9 mouse cellular contexts compared by ENCODE assay signal in the genomic region with DNA sequence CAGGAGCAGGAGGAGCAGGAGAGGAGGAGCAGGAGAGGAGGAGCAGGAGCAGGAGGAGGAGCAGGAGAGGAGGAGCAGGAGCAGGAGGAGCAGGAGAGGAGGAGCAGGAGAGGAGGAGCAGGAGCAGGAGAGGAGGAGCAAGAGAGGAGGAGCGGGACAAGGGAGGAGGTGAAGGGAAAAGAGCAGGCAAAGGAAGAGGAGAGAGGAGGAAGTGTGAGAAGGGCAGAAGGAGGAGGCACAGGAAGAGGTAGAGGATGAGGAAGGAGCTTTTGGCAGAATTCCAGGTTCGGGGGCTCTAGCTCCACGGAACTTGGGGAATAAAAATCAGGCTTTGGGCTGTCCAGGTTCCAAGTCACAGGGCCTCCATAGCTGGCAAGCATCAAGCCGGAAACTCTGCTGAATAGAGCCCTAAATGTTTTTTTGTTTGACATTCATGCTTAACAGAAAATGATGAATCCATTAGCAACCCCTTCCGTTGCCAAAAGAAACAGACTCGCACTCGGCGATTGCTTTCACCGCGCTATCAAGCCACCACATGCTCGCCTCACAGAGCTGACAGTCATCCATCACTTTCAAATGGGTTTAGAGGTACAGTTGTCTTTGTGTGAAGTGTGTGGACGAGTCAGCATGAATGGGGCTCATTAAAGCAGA.
A peak's percentile ranks its signal among the peaks of the same experiment; 100 is the strongest.
DNase-seq lines count a peak whose midpoint lies in the region; ATAC-seq lines count a peak whose summit lies in the region.
"Had no signal": no experiment of that assay in that cellular context is flagged by ENCODE, and none has a peak within 500 bp of the region (broad histone marks: within the 10 kb centered on the region; RNA-seq: fewer than 3 reads in every experiment).

No protein-coding gene starts in this region.

- H3K36me3 ChIP-seq in lung, embryonic 16.5 days (ENCODE audit: control insufficient read depth, insufficient read depth, low read length) = no peaks in the 10 kb centered on the region
- H3K36me3 ChIP-seq in heart, embryonic 15.5 days = no peaks in the 10 kb centered on the region

- H3K4me3 ChIP-seq in lung, embryonic 16.5 days (ENCODE audit: low read length) = no peak overlapping the region
- H3K4me3 ChIP-seq in heart, embryonic 15.5 days = peak overlapping the region; percentile 16

- H3K4me2 ChIP-seq in lung, embryonic 16.5 days (ENCODE audit: low read depth, low read length) = peak overlapping the region; percentile 26
- H3K4me2 ChIP-seq in heart, embryonic 15.5 days = peak overlapping the region; percentile 33; the same call in 1 of the 2 replicates

- no peak overlapping the region for H3K9ac ChIP-seq in lung, embryonic 16.5 days (ENCODE audit: low read length)
- no peak overlapping the region for H3K9ac ChIP-seq in heart, embryonic 15.5 days
- H3K9ac ChIP-seq: liver, embryonic 14.5 days had no signal

- H3K27me3 ChIP-seq in lung, embryonic 16.5 days (ENCODE audit: control insufficient read depth, insufficient read depth, low read depth, low read length) = no peaks in the 10 kb centered on the region
- no peaks in the 10 kb centered on the region for H3K27me3 ChIP-seq in heart, embryonic 15.5 days

- H3K9me3 ChIP-seq in lung, embryonic 16.5 days (ENCODE audit: control insufficient read depth, low read length) = no peaks in the 10 kb centered on the region
- H3K9me3 ChIP-seq in heart, embryonic 15.5 days (replicated peaks) = no peaks in the 10 kb centered on the region

- ATAC-seq in lung, embryonic 16.5 days (ENCODE audit: low read depth) = peak; percentile 52
- peak; percentile 66; the same call in 1 of the 2 replicates for ATAC-seq in heart, embryonic 15.5 days (replicated peaks; ENCODE audit: insufficient number of reproducible peaks, insufficient read depth, low FRiP score, low read depth)
- no peak for ATAC-seq in megakaryocyte-erythroid progenitor cell, adult 5-6 weeks (replicated peaks; ENCODE audit: low FRiP score, low TSS enrichment, poor library complexity, severe bottlenecking)

- 12% methylated on average over 12 of the region's 12 CpGs for WGBS in lung, embryonic 16.5 days
- WGBS in heart, embryonic 15.5 days = 18% methylated on average over 12 of the region's 12 CpGs

- H3K4me1 ChIP-seq in lung, embryonic 16.5 days (replicated peaks; ENCODE audit: control insufficient read depth, insufficient read depth, low read length) = no peaks in the 10 kb centered on the region
- H3K4me1 ChIP-seq in heart, embryonic 15.5 days (replicated peaks) = no peaks in the 10 kb centered on the region

- no peak for DNase-seq in lung, postnatal 4 days
- peak; percentile 66 for DNase-seq in embryo, embryonic 11 days
- peak; percentile 25 for DNase-seq in layer of hippocampus, adult 9-10 months (ENCODE audit: low spot score)
- peak; percentile 61 for DNase-seq in neural tube, embryonic 10.5 days (ENCODE audit: extremely low spot score, low spot score)
- DNase-seq in urinary bladder, adult 18-20 months (ENCODE audit: low spot score in 2 of 2) = no peak

- no peak overlapping the region for H3K27ac ChIP-seq in lung, embryonic 16.5 days (ENCODE audit: low read length)
- no peak overlapping the region for H3K27ac ChIP-seq in heart, embryonic 15.5 days
- H3K27ac ChIP-seq: liver, embryonic 14.5 days had no signal

Comparison
In these comparisons a context has a peak if more than half of its experiments do, and no peak if none do; other contexts are left out.
1. DNase-seq: peak in embryo, embryonic 11 days (single experiment), layer of hippocampus, adult 9-10 months (single experiment) and neural tube, embryonic 10.5 days (single experiment); none in lung, postnatal 4 days (0 of 2) and urinary bladder, adult 18-20 months (0 of 2).